Mouse (Mus musculus) kidney, embryonic 16.5 days (tissue): ENCODE results near the gene Mctp2. TPM values are rescaled to one million over a fixed set of nuclear protein-coding genes. Genes with fewer than 3 reads are reported as not detected.

Experiments used
- ATAC-seq: fragments of 200-750 bp; cut with Nextera tagmentation; 2 replicates; pipeline ENCODE4 v1.8.0; 2017; ENCODE audit warnings: moderate TSS enrichment; ENCODE audit not compliant: low FRiP score, low TSS enrichment
- H3K27ac ChIP-seq: fragments of 300-500 bp; sonication (generic); 2 replicates; pipeline ENCODE4 v1.5.1; 2014; ENCODE audit warnings: low read length
- H3K27me3 ChIP-seq: fragments of 300-500 bp; sonication (generic); 2 replicates; pipeline ENCODE4 v1.6.1; 2014; ENCODE audit warnings: low read length, control low read depth, mixed read lengths; ENCODE audit not compliant: insufficient read depth
- H3K36me3 ChIP-seq: fragments of 300-500 bp; sonication (generic); 2 replicates; pipeline ENCODE4 v1.6.1; 2014; ENCODE audit warnings: low read length, control low read depth, mixed read lengths; ENCODE audit not compliant: insufficient read depth
- H3K4me1 ChIP-seq: fragments of 300-500 bp; sonication (generic); 2 replicates; pipeline ENCODE4 v1.6.1; 2014; ENCODE audit warnings: low read length, control low read depth, mixed read lengths; ENCODE audit not compliant: insufficient read depth
- H3K4me2 ChIP-seq: fragments of 300-500 bp; sonication (generic); replicated peaks from 2 replicates; pipeline ENCODE4 v1.6.1; 2014; ENCODE audit warnings: low read depth, low read length
- H3K4me3 ChIP-seq: fragments of 300-500 bp; sonication (generic); 2 replicates; pipeline ENCODE4 v1.5.1; 2014; ENCODE audit warnings: mild to moderate bottlenecking, low read length
- H3K9ac ChIP-seq: fragments of 300-500 bp; sonication (generic); replicated peaks from 2 replicates; pipeline ENCODE4 v1.6.1; 2014; ENCODE audit warnings: low read length
- H3K9me3 ChIP-seq: fragments of 300-500 bp; sonication (generic); 2 replicates; pipeline ENCODE4 v1.6.1; 2016; ENCODE audit warnings: low read length, control low read depth
- WGBS: fragments of 180-500 bp; shearing (Covaris S2); extraction: QIAGEN DNeasy Blood & Tissue Kit; methylation state at CpG from one replicate; pipeline ENCODE4 v1.1.7; 2014; 5-methylcytosine and 5-hydroxymethylcytosine counted together
- polyA plus RNA-seq: library from polyadenylated mRNA; unstranded; fragments of >200 nt; fragmentation: Nextera tagmentation; extraction: Ambion mirVana; gene quantifications from 2 replicates; pipeline ENCODE4 v1.2.1, GENCODE M21; 2015

The Mctp2 gene
- polyA plus RNA-seq, 1 experiment from 2014 or later: 5.0 TPM

- ATAC-seq: no peak
- Histone ChIP-seq H3K36me3 (no peaks in the 10 kb centered on the region), H3K4me2 (no peak overlapping the region), H3K27ac (no peak overlapping the region), H3K4me1 (no peaks in the 10 kb centered on the region), H3K9ac (no peak overlapping the region), H3K4me3 (no peak overlapping the region), H3K9me3 (no peaks in the 10 kb centered on the region), H3K27me3 (no peaks in the 10 kb centered on the region)
- 83% methylated on average over 6 of the region's 6 CpGs for WGBS
Measured at GRCm38 (mm10) chr7:72110578-72110977, 195.8 kb downstream of the Mctp2 start.

DNA sequence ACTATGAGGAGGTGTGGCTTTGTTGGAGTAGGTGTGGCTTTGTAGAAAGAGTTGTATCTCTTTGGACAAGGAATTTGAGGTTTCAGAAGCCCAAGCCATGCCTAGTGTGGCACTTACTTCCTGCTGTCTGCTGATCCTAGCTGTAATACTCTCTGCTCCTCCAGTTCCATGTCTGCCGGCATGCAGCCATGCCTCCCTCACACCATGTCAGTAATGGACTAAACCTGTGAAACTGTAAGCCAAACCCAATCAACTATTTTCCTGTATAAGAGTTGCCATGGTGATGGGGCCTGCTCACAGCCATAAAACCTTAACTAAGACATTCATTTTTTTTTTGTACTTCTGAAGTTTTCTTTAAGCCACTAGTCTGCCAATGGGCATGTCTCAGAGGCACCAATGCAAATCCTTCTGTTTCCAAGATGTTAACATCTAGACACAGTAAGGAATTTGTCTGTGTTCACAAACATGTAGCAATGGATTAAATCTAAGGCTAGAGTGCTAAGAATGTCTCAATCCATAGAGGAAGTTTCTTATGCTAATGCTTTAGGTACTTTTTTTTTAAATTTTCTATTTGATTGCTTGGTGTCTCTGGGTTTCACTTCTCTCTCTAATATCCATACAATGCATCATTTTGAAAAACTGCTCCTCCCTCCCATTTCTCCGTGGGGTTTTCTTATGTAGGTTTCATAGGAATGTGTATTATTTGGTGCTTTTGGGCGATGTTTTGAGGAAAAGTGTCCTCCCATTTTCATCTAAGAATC, 197.6 kb downstream of the Mctp2 start:
- no peaks in the 10 kb centered on the region for H3K36me3 ChIP-seq
- H3K4me1 ChIP-seq: no peaks in the 10 kb centered on the region
- H3K27ac ChIP-seq: no peak overlapping the region
- H3K9ac ChIP-seq: no peak overlapping the region
- no peak overlapping the region for H3K4me2 ChIP-seq
- H3K4me3 ChIP-seq: no peak overlapping the region
- 82% methylated on average over 3 of the region's 3 CpGs for WGBS
- H3K9me3 ChIP-seq: no peaks in the 10 kb centered on the region
- no peaks in the 10 kb centered on the region for H3K27me3 ChIP-seq
- no peak for ATAC-seq

GRCm38 (mm10) chr7:72104170-72104569, 202.2 kb downstream of the Mctp2 start:
- Histone ChIP-seq H3K4me2 (no peak overlapping the region), H3K9ac (no peak overlapping the region), H3K4me3 (no peak overlapping the region), H3K36me3 (no peaks in the 10 kb centered on the region), H3K9me3 (no peaks in the 10 kb centered on the region), H3K27me3 (no peaks in the 10 kb centered on the region), H3K4me1 (no peaks in the 10 kb centered on the region), H3K27ac (no peak overlapping the region)
- WGBS: 71% methylated on average over 6 of the region's 6 CpGs
- no peak for ATAC-seq

DNA sequence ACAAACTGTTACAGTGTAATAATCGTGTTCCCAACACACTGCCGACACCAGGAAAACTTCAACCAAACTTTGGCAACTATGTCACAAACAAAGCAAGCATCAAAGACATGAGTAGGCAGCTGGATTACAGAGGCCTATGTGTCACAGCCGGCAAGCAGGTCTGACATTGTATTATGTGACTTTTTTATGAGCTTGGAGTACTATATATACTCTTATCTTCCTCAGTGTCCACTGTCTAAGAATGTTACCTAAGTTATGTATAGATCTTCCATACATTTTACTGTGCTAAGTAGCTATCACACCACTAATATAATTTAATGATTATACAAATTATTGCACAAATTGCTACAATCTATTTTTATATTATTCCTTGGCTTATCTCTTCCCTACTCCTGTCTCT, 202.8 kb downstream of the Mctp2 start:
- Histone ChIP-seq H3K9ac (no peak overlapping the region), H3K4me3 (no peak overlapping the region), H3K4me1 (no peaks in the 10 kb centered on the region), H3K9me3 (no peaks in the 10 kb centered on the region), H3K36me3 (no peaks in the 10 kb centered on the region), H3K27me3 (no peaks in the 10 kb centered on the region), H3K4me2 (no peak overlapping the region), H3K27ac (no peak overlapping the region)
- 70% methylated on average over 3 of the region's 3 CpGs for WGBS
- no peak for ATAC-seq

GRCm38 (mm10) chr7:72100683-72101082, 205.7 kb downstream of the Mctp2 start:
- Histone ChIP-seq H3K9me3 (no peaks in the 10 kb centered on the region), H3K27ac (no peak overlapping the region), H3K9ac (no peak overlapping the region), H3K27me3 (no peaks in the 10 kb centered on the region), H3K4me3 (no peak overlapping the region), H3K4me2 (no peak overlapping the region), H3K4me1 (no peaks in the 10 kb centered on the region), H3K36me3 (no peaks in the 10 kb centered on the region)
- WGBS: 62% methylated on average over 5 of the region's 5 CpGs
- ATAC-seq: no peak

DNA sequence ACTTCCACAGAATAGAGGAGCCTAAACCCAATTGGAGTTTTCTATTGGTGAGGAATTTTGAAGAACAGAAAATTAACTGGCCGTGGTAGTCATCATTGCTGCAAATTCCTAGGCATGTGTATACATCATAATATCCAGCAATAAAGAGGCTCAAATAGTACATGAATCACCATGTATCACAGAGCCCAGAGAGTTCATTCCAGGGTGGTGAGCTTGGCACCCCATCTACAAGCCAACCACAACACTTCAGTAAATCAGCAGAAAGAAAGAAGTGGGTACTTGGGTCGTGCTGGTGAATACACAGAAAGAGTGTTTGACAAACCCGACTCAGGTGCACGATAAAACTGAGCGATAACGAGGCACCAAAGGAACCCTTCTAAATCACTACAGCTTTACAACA, 207.8 kb downstream of the Mctp2 start:
- no peaks in the 10 kb centered on the region for H3K36me3 ChIP-seq
- H3K4me2 ChIP-seq: no peak overlapping the region
- H3K4me3 ChIP-seq: no peak overlapping the region
- H3K9ac ChIP-seq: no peak overlapping the region
- H3K27me3 ChIP-seq: no peaks in the 10 kb centered on the region
- no peaks in the 10 kb centered on the region for H3K4me1 ChIP-seq
- H3K27ac ChIP-seq: no peak overlapping the region
- 95% methylated on average over 6 of the region's 6 CpGs for WGBS
- ATAC-seq: no peak
- H3K9me3 ChIP-seq: no peaks in the 10 kb centered on the region

DNA sequence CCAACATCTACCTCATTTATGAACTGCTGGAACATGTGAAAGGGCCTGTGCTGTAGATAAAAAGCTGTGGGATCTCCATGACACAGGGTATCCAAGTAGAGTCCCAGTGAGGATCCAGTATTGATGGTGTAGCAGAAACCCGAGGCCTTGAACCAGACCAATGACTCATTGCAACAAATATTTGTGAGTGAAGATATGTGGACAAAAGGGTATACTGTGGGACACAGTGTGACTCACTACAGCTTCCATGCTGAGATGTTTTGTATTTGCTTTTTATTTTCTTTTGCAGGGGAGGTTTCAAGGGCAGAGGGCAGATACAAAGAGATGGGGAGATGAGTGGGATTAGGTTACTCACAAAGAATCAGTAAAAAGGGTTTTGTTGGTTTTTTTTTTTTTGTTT, 209.4 kb downstream of the Mctp2 start:
- Histone ChIP-seq H3K36me3 (no peaks in the 10 kb centered on the region), H3K4me3 (no peak overlapping the region), H3K9ac (no peak overlapping the region), H3K9me3 (no peaks in the 10 kb centered on the region), H3K4me2 (no peak overlapping the region), H3K4me1 (no peaks in the 10 kb centered on the region), H3K27ac (no peak overlapping the region), H3K27me3 (no peaks in the 10 kb centered on the region)
- no peak for ATAC-seq
- WGBS: 77% methylated on average over 1 of the region's 1 CpGs

DNA sequence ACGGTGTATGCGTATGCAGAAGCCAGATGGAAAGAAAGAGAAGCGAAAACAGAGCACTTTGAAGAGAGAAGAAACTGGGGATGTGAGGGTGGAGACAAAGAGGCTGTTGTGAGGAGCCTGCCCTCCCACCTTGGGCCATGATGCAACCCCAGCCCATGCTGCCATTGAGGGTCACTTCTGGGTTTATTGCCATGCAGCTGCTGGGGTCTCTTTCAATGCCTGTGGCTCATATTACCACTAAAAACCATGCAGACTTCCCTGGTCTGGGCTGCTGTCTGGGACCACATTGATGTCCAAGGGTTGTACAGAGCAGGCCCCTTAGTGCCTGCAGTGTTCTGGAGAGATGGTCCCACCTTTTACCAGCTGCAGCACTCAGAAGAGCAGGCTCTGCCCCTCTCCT, 210.0 kb downstream of the Mctp2 start:
- no peaks in the 10 kb centered on the region for H3K4me1 ChIP-seq
- WGBS: 50% methylated on average over 3 of the region's 3 CpGs
- H3K36me3 ChIP-seq: no peaks in the 10 kb centered on the region
- no peaks in the 10 kb centered on the region for H3K27me3 ChIP-seq
- no peak overlapping the region for H3K9ac ChIP-seq
- ATAC-seq: 0 out of 2 replicates have a peak, but pooled peaks have one; percentile 39
- no peak overlapping the region for H3K4me3 ChIP-seq
- no peak overlapping the region for H3K27ac ChIP-seq
- H3K9me3 ChIP-seq: no peaks in the 10 kb centered on the region
- no peak overlapping the region for H3K4me2 ChIP-seq

DNA sequence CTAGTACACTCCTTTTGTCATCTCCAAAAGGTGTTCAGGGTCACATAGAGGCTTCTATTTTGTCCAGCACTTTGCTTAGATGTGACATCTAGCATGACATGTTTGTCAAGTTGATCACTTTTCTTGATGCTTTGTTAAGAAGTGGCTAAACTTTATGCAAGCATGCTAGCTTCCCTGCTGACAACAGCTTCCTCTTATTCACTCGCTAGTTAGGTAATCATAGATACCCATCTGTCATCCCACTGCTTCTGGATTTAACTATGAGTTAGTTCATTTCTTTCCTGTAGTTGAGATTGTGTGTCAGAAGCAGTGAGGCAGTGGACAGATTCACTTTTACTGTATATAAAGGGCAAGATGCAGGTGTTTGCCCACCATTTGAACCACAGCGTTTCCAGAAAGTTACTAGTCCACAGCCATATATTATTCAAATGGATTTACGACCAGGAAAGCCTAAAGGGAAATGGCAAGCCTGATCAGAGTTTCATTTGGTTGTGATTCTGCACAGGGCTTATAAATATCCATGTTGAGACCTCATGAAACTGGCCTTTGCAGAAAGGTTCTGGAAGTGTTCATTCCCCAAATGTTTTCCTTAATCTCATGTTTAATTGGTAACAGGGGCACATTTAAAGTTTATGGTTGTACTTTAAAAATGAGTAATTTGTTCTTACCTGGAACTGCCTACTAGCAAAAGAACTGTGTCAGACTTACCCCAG, 216.8 kb downstream of the Mctp2 start:
- ATAC-seq: no peak
- H3K27ac ChIP-seq: no peak overlapping the region
- 38% methylated on average over 3 of the region's 3 CpGs for WGBS
- H3K4me1 ChIP-seq: no peaks in the 10 kb centered on the region
- no peaks in the 10 kb centered on the region for H3K36me3 ChIP-seq
- no peaks in the 10 kb centered on the region for H3K9me3 ChIP-seq
- no peak overlapping the region for H3K9ac ChIP-seq
- no peaks in the 10 kb centered on the region for H3K27me3 ChIP-seq
- no peak overlapping the region for H3K4me3 ChIP-seq
- H3K4me2 ChIP-seq: no peak overlapping the region

DNA sequence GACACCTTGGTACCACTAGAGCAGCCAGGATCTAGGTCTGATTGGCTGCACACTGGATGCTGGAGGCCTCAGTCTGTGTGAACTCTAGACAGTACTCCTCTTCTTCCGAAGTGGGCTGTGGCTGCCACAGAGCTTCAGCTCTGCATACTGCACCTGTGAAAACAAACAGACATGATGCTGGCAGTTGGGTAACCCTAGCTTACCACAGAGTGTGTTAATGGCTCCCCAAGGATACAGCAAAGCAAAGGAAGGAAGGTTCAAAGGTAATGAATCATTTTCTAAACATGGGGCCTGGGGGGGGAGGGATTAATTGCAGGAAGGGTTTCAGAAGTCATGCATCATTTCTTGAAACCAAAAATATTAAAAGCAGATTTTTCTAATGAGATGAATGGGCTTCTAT, 225.7 kb downstream of the Mctp2 start:
- Histone ChIP-seq H3K9me3 (no peaks in the 10 kb centered on the region), H3K4me1 (no peaks in the 10 kb centered on the region), H3K36me3 (no peaks in the 10 kb centered on the region), H3K9ac (no peak overlapping the region), H3K4me3 (no peak overlapping the region), H3K27me3 (no peaks in the 10 kb centered on the region), H3K4me2 (no peak overlapping the region), H3K27ac (no peak overlapping the region)
- 44% methylated on average over 1 of the region's 1 CpGs for WGBS
- no peak for ATAC-seq
